Comparison of ENCODE assay signal across 8 mouse cellular contexts in the genomic region with DNA sequence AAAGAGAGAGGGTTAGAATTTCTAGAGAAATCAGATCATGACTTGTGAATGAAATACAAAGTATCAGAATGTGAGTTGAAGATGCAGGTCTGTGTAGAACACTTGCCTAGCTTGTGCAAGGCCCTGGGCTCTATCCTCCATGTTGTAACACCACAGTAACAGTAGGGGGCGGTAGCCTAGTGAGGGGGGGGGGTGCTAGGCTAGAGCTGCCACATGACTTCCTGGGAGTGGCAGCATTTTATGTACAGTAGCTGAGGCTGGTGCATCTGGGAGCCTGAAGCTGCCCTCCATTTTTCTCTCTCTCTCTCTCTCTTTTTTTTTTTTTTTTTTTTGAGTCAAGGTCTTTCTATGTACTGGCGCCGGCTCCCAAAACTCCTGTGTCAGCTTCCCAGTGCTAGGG. TPM values are rescaled to one million over a fixed set of nuclear protein-coding genes. Genes with fewer than 3 reads are reported as not detected.
DNase-seq lines count a peak whose midpoint lies in the region; ATAC-seq and TF ChIP-seq lines count a peak whose summit lies in the region.

No protein-coding gene starts in this region.

- peak; percentile 67; the same call in 1 of the 2 replicates for TF ChIP-seq CTCF in thymus, adult 2 months (IDR thresholded peaks at IDR 0.05; ENCODE audit: borderline replicate concordance, control insufficient read depth, extremely low read depth, insufficient read depth, low read length, poor library complexity)

- H3K36me3 ChIP-seq in heart, embryonic 13.5 days, result peaks cover 93% of the 10 kb centered on the region
- H3K36me3 ChIP-seq in thymus, adult 2 months (ENCODE audit: control insufficient read depth, insufficient read depth, low read length), result peaks cover 34% of the 10 kb centered on the region
- H3K36me3 ChIP-seq in liver, embryonic 12.5 days, result peaks cover 99% of the 10 kb centered on the region

- H3K4me1 ChIP-seq in heart, embryonic 13.5 days, result peaks cover 68% of the 10 kb centered on the region
- peaks cover 56% of the 10 kb centered on the region for H3K4me1 ChIP-seq in thymus, adult 2 months (replicated peaks; ENCODE audit: control insufficient read depth, insufficient read depth, low read length)
- H3K4me1 ChIP-seq in liver, embryonic 12.5 days, result peaks cover 59% of the 10 kb centered on the region

- H3K4me3 ChIP-seq in heart, embryonic 13.5 days, result no peak overlapping the region
- no peak overlapping the region for H3K4me3 ChIP-seq in thymus, adult 2 months (ENCODE audit: control insufficient read depth, insufficient read depth, low read length)
- H3K4me3 ChIP-seq in liver, embryonic 12.5 days, result no peak overlapping the region

- TF ChIP-seq POLR2A in thymus, adult 2 months (IDR thresholded peaks at IDR 0.05; ENCODE audit: control insufficient read depth, extremely low read depth, insufficient read depth, low read length, poor library complexity), result no peak

- WGBS in heart, embryonic 13.5 days, result 53% methylated on average over 3 of the region's 3 CpGs
- 24% methylated on average over 3 of the region's 3 CpGs for WGBS in thymus, adult 2 months
- WGBS in liver, embryonic 12.5 days (ENCODE audit: insufficient replicate concordance), result 54% methylated on average over 3 of the region's 3 CpGs

- no peak overlapping the region for H3K9ac ChIP-seq in heart, embryonic 13.5 days
- H3K9ac ChIP-seq in liver, embryonic 12.5 days, result no peak overlapping the region

- peak overlapping the region; percentile 70 for H3K27ac ChIP-seq in heart, embryonic 13.5 days (replicated peaks)
- peak overlapping the region; percentile 92 for H3K27ac ChIP-seq in thymus, adult 2 months (ENCODE audit: control insufficient read depth, insufficient read depth, low read length)
- peak overlapping the region; percentile 48; the same call in 1 of the 2 replicates for H3K27ac ChIP-seq in liver, embryonic 12.5 days

- no peak for DNase-seq in heart, adult 8-10 months (ENCODE audit: low spot score)
- DNase-seq in thymus, adult 2 months, result peak; percentile 49
- DNase-seq in thymus, adult 18-20 months, result no peak
- peak; percentile 58 for DNase-seq in thymus, postnatal 4 days
- no peak for DNase-seq in cerebellum, adult 9-10 months
- DNase-seq in gastrocnemius, postnatal 4 days (ENCODE audit: low spot score in 2 of 2), result no peak

- H3K27me3 ChIP-seq in heart, embryonic 13.5 days (replicated peaks), result no peaks in the 10 kb centered on the region
- no peaks in the 10 kb centered on the region for H3K27me3 ChIP-seq in thymus, adult 2 months (ENCODE audit: control insufficient read depth, insufficient read depth, low read length)
- no peaks in the 10 kb centered on the region for H3K27me3 ChIP-seq in liver, embryonic 12.5 days (replicated peaks)

- H3K4me2 ChIP-seq in heart, embryonic 13.5 days, result 0 out of 2 replicates have a peak overlapping the region, but pooled peaks have one; percentile 16
- no peak overlapping the region for H3K4me2 ChIP-seq in liver, embryonic 12.5 days

- no peaks in the 10 kb centered on the region for H3K9me3 ChIP-seq in heart, embryonic 13.5 days
- H3K9me3 ChIP-seq in liver, embryonic 12.5 days (replicated peaks), result no peaks in the 10 kb centered on the region

- ATAC-seq in heart, embryonic 13.5 days (ENCODE audit: extremely low read depth, insufficient number of reproducible peaks, low FRiP score, low TSS enrichment), result no peak
- no peak for ATAC-seq in liver, embryonic 12.5 days

RNA-seq across cellular contexts. Expression of a gene that starts 9.3 kb away (rescaled TPM):
- polyA plus RNA-seq in heart, embryonic 13.5 days (2015; fragmentation: Nextera tagmentation; extraction: Ambion mirVana), result 13.2 and 13.9 TPM in 2 replicates
- 10 to 100 TPM; 31.5 to 38.8 (median 37.6) TPM for total RNA-seq in heart, adult 8-10 months (2022)
- 57.9 and 78.2 TPM in 2 replicates for polyA plus RNA-seq in thymus, adult 2 months (2012; rRNA removed)
- polyA plus RNA-seq in liver, embryonic 12.5 days (2016; fragmentation: Nextera tagmentation; extraction: Ambion mirVana), result 19.0 and 19.5 TPM in 2 replicates
- total RNA-seq in gastrocnemius, postnatal 4 days (2021), result 10 to 100 TPM; 40.4 to 41.4 TPM

Comparison
In these comparisons a context has a peak if more than half of its experiments do, and no peak if none do; other contexts are left out.
1. DNase-seq: peak in thymus, adult 2 months (single experiment) and thymus, postnatal 4 days (single experiment); none in heart, adult 8-10 months (single experiment), thymus, adult 18-20 months (0 of 2), cerebellum, adult 9-10 months (single experiment) and gastrocnemius, postnatal 4 days (0 of 2).
2. Peak in every context shown above with its lines, with median percentiles within 50 percentile points of each other: H3K27ac ChIP-seq.